Mouse (Mus musculus) frontal cortex, adult (tissue): ENCODE measurements at regions not wholly inside any gene's neighbourhood (a gene's known extent, or its start where the extent isn't known, plus 50 kb on each side); places are given as distances from the start of the nearest gene placed in this dataset.

ENCODE experiments used
- ATAC-seq: cut with Nextera tagmentation; 2 replicates; pipeline ENCODE4 v1.9.2; 2017; ENCODE audit warnings: mild to moderate bottlenecking, moderate library complexity, mixed read lengths; ENCODE audit not compliant: low TSS enrichment

DNA sequence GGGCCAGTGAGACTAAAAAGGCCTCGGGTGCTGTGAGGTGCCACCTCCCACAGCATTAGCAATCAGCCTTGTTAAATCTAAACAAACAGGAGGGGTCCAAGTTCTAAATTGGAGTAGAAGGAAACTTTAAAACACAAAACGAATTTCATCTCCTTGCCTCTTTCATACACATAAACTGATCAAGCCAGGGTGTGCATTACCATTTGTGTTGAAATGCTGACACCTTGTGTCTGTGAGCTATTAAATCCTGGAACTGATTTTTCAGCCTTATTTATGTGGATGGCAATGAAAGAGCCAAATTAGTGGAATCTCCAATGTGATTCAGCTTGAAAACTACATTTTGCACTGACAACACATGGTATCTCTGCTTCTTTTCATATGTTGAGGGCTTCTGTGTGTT lies 114.8 kb downstream of the Pcsk1 start:
- ATAC-seq = peak; percentile 97

DNA sequence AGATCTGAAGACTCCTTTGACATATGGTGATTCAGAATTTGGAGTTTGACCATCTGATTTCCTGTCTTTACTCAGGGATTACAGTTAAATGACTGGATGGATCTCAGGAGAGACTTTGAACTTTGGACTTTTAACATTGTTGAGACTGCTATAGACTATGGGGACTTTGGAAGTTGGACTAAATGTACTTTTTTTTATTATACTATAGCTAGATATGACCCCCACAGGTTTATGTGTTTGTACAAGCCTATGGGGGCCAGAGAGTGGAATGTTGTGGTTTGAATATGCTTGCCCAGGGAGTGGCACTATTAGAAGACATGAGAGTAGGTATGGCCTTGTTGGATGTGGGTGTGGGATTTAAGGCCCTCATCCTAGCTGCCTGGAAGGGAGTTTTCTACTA lies 134.3 kb downstream of the Pcsk1 start:
- no peak for ATAC-seq

DNA sequence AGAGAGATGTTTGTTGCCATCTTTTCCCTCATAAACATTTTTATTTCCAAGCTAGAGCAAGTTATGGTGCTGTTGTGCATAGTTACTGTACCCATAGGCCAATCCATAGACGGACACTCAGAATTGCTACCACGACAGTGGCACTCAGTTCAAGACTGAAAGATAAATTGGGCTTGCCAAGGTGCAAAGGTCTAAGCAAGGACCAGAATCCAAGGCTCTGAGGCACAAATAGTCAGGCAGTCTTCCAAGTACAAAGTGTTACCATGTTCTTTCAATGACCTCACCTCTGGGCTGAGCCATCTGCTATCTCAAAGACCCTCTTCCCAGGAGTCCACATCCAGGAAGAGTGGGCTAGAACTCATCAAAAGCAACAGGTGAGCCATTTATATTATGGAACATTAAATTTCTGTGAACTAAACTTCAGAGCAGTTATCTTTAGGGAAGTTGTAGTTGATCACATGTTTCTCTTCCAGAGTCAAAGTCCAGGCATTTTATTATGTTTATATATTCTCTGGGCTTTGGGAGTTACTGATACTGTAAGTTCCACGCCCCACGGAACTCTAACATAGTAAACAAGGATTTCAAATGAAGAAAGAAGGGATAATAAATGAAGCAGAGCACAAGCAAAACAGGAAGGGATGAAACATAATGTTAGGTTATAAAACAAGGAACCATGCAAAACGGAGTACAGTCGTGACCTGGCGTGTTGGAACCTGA lies 136.1 kb downstream of the Pcsk1 start:
- ATAC-seq = no peak

DNA sequence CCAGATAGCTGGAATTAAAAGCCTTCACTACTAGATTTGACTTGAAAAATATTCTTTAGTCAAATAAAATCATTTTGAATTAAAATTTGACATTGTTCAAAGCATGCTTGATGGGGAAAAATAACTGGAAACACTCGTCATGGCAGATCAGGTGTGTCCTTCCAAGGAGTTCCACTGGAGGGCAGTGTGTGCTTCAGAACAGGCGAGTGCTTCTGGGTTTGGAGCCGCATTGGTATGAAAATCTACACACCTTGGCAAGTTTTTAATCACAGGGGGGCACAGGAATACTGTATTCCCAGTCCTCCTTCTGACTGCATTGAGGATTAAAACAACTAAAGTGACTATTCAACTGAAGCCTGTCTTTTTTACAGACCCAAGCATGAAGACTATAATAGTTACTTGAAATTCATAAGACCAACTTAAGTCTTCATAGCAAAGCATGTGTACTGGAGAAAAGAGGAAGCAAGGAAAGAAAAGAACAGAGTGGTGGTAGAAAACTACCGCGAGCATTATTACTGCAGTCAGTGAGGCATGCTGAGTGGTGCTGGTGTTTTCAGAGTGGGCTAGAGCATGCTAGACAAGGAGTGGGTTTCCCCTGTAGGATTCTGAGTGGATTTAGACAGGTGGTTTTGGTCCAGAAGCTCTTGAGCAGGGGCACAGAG lies 138.1 kb downstream of the Pcsk1 start:
- ATAC-seq = peak; percentile 95

GRCm38 (mm10) chr13:75236424-75236823 lies 146.8 kb downstream of the Pcsk1 start:
- ATAC-seq = no peak
